Mouse (Mus musculus) forebrain, embryonic 16.5 days (tissue): ENCODE data around the gene Arl16. TPM values are rescaled to one million over a fixed set of nuclear protein-coding genes. Genes with fewer than 3 reads are reported as not detected.
A peak's percentile ranks its signal among the peaks of the same experiment; 100 is the strongest.

ENCODE experiments used
- ATAC-seq: fragments of 200-750 bp; cut with Nextera tagmentation; 2 replicates; pipeline ENCODE4 v1.8.0; 2017; ENCODE audit warnings: mild to moderate bottlenecking, moderate library complexity
- H3K27ac ChIP-seq: fragments of 300-500 bp; sonication (generic); 2 replicates; pipeline ENCODE4 v1.5.1; 2014; ENCODE audit warnings: low read length, control low read depth
- H3K27me3 ChIP-seq: fragments of 300-500 bp; sonication (generic); replicated peaks from 2 replicates; pipeline ENCODE4 v1.6.1; 2014; ENCODE audit warnings: low read length; ENCODE audit not compliant: control insufficient read depth, insufficient read depth
- H3K36me3 ChIP-seq: fragments of 300-500 bp; sonication (generic); 2 replicates; pipeline ENCODE4 v1.6.1; 2014; ENCODE audit not compliant: control insufficient read depth, insufficient read depth
- H3K4me1 ChIP-seq: fragments of 300-500 bp; sonication (generic); replicated peaks from 2 replicates; pipeline ENCODE4 v1.6.1; 2014; ENCODE audit warnings: low read length; ENCODE audit not compliant: control insufficient read depth, insufficient read depth
- H3K4me2 ChIP-seq: fragments of 300-500 bp; sonication (generic); 2 replicates; pipeline ENCODE4 v1.6.1; 2014; ENCODE audit warnings: mild to moderate bottlenecking, low read length, control low read depth
- H3K4me3 ChIP-seq: fragments of 300-500 bp; sonication (generic); replicated peaks from 2 replicates; pipeline ENCODE4 v1.5.1; 2014; ENCODE audit warnings: mild to moderate bottlenecking, low read length, control low read depth
- H3K9ac ChIP-seq: fragments of 300-500 bp; sonication (generic); replicated peaks from 2 replicates; pipeline ENCODE4 v1.6.1; 2014; ENCODE audit warnings: low read depth, low read length, control low read depth
- H3K9me3 ChIP-seq: fragments of 300-500 bp; sonication (generic); 2 replicates; pipeline ENCODE4 v1.6.1; 2016; ENCODE audit warnings: low read length; ENCODE audit not compliant: control insufficient read depth
- WGBS: fragments of 180-500 bp; shearing (Covaris S2); extraction: QIAGEN DNeasy Blood & Tissue Kit; methylation state at CpG from one replicate; pipeline ENCODE4 v1.1.7; 2014; 5-methylcytosine and 5-hydroxymethylcytosine counted together
- polyA plus RNA-seq: library from polyadenylated mRNA; unstranded; fragments of >200 nt; fragmentation: Nextera tagmentation; extraction: Ambion mirVana; gene quantifications from 2 replicates; pipeline ENCODE4 v1.2.1, GENCODE M21; 2015

Gene Arl16
- polyA plus RNA-seq, 1 experiment from 2014 or later: 56.4 TPM

DNA sequence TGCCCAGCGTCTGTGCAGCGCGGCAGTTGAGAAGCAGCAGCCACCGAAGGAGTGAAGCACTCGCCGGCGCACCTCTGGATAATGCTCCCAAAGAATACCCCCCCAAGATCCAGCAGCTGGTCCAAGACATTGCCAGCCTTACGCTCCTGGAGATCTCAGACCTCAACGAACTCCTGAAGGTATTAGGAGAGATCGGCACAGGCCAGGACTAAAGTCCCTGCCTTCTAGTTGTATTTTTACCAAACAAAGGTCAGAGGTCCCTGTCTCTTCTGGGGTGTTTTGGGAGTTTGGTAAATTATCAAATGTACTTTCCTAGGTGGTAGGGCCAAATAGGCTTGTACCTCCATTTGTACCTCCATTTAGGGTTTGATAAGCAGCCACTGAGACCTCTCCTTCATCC, 17.8 kb upstream of the Arl16 start:
- peak overlapping the region; percentile 90 for H3K4me2 ChIP-seq
- no peak overlapping the region for H3K27ac ChIP-seq
- peak overlapping the region; percentile 87 for H3K9ac ChIP-seq
- H3K4me1 ChIP-seq: peaks cover 19% of the 10 kb centered on the region
- H3K4me3 ChIP-seq: peak overlapping the region; percentile 99
- H3K27me3 ChIP-seq: no peaks in the 10 kb centered on the region
- no peaks in the 10 kb centered on the region for H3K9me3 ChIP-seq
- peaks cover 27% of the 10 kb centered on the region for H3K36me3 ChIP-seq
- ATAC-seq: no peak
- WGBS: 8% methylated on average over 10 of the region's 10 CpGs

DNA sequence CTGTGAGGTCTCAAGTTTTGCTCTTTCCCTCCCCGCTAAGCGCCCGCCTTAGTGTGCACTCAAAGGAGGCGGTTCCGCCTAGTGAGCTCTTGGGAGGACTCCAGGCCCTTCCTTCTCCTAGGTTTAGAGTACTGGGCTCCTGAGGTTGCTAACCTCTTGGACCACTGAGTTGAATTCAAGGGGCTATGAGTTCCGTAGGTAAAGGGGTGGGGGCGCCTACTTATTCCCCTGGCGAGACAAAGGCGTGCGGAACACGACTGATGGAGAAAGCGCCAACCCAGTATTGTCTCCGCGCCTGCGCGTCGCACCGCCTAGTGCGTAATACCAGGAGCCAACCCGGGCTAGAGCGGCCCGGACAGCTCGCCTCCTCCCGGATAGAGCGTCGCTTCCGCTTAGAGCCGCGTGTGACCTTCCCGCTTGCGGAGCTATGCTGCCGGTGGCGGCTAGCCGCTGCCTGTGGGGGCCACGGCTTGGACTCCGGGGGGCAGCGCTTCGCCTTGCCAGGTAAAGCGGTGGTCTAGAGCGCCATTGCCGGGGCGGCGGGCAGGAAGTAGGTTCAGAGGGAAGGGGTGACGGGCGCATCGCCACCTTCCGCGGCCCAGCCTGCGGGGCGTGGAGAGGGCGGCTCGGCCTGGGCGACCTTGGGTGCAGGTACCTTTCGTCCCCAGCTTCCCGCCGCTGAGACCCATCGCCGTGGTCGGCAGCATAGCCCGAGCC, 17.0 kb upstream of the Arl16 start, which contains the start of gene Mrpl12:
Gene Mrpl12, plus strand, starts transcription at position 349 of the 717 bp plus-strand sequence.
- Histone ChIP-seq H3K9me3 (no peaks in the 10 kb centered on the region), H3K36me3 (peaks cover 34% of the 10 kb centered on the region), H3K9ac (peak within 1 kb of the TSS; percentile 87), H3K4me1 (peaks cover 19% of the 10 kb centered on the region), H3K27me3 (no peaks in the 10 kb centered on the region), H3K4me2 (peak within 1 kb of the TSS; percentile 90), H3K4me3 (peak within 1 kb of the TSS; percentile 99), H3K27ac (peak within 1 kb of the TSS; percentile 92)
- ATAC-seq: peak; percentile 98
- WGBS: under 1% methylated on average over 55 of the region's 60 CpGs

DNA sequence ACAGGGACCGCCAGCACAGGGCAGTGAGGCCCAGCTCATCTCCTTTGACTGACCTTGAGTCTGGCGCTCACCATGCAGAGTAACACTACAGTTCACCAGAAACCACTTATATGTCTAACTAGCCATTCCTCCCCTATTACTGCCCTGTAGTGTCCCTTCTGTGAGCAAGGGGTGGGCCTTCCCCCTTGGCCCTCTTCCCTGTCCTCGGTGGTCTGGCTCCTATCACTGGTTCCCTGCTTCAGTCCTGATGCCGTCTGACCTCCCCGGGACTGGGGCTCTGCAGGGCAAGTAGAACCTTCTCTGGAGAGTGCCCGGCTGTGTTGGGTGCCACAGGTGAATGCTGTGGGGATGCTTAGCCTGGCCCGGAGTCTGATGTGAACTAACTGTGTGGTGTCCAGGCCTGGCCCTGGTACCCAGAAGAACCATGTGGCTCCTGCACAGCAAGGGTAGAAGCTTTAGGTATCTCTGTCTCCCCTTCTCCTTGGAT, 16.1 kb upstream of the Arl16 start:
- peaks cover 42% of the 10 kb centered on the region for H3K36me3 ChIP-seq
- no peaks in the 10 kb centered on the region for H3K27me3 ChIP-seq
- no peak overlapping the region; the same call in 1 of the 2 replicates for H3K4me2 ChIP-seq
- H3K4me1 ChIP-seq: peaks cover 19% of the 10 kb centered on the region
- no peak overlapping the region; the same call in 1 of the 2 replicates for H3K4me3 ChIP-seq
- ATAC-seq: no peak
- no peaks in the 10 kb centered on the region for H3K9me3 ChIP-seq
- peak overlapping the region; percentile 92 for H3K27ac ChIP-seq
- no peak overlapping the region for H3K9ac ChIP-seq
- WGBS: 91% methylated on average over 7 of the region's 7 CpGs

DNA sequence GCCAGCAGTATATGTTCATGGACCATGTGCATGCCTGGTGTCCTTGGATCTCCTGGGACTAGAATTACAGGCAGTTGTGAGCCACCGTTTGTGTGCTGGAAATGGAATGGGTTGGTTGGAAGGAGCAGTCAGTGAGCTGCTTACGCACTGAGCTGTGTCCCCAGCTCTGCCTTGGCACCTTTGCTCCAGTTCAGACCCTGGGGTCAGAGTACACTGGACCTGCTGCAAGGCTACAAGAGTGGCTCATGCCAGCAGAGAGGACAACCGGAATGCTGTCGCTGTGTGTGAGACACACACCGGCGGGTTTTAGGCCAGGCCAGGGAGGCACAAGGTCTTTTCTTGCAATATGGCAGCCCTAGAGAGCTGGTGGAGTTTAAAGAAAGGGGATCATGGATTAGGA, 4.6 kb upstream of the Arl16 start:
- Histone ChIP-seq H3K27me3 (no peaks in the 10 kb centered on the region), H3K27ac (no peak overlapping the region), H3K36me3 (peaks cover 30% of the 10 kb centered on the region), H3K4me2 (no peak overlapping the region), H3K4me3 (no peak overlapping the region), H3K4me1 (peaks cover 11% of the 10 kb centered on the region), H3K9me3 (no peaks in the 10 kb centered on the region), H3K9ac (no peak overlapping the region)
- ATAC-seq: no peak
- WGBS: 92% methylated on average over 6 of the region's 6 CpGs

DNA sequence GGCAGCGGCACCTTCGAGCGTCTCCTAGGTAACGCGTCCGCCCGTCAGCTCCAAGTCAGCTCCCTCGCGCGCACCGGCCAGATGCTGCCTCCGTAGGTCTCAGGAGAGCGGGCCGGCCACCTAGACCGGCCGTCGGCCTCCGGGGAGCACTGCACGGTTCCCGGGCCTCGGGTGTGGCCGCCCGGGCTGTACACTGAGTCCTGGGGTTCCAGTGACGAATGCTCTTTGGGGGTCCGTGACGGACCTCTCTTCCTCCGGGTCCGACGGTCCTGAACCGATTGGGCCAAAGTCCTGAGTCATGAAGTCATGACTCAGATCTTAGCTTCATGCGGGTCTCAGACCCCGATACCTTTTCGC, 307 bp upstream of the Arl16 start:
- Histone ChIP-seq H3K9ac (peak overlapping the region; percentile 92), H3K27ac (peak overlapping the region; percentile 25; the same call in 1 of the 2 replicates), H3K36me3 (peaks cover 20% of the 10 kb centered on the region), H3K4me3 (peak overlapping the region; percentile 99), H3K4me2 (peak overlapping the region; percentile 79), H3K9me3 (no peaks in the 10 kb centered on the region), H3K27me3 (no peaks in the 10 kb centered on the region), H3K4me1 (peaks cover 24% of the 10 kb centered on the region)
- peak; percentile 47 for ATAC-seq
- WGBS: under 1% methylated on average over 33 of the region's 33 CpGs

DNA sequence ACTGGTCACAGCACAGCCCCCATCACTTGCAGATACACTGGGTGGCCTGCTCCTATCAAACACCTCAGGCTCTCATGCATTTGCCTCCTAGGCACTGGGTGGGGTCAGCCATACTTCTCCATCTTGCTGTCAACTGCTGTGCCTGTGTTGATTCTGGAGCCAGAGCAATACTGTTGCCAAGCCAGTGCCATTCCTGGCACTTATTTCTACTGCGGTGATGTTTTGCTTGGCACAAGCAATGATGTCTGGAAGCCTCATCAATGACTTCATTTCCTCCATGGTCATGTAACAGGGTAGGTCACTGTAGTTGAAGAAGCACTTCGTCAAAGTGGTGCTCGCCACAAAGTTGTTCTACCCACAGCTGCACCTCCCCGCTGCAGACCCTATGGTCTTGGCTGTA, 1.9 kb downstream of the Arl16 start:
- H3K4me1 ChIP-seq: peaks cover 24% of the 10 kb centered on the region
- no peak for ATAC-seq
- WGBS: 90% methylated on average over 4 of the region's 4 CpGs
- H3K4me3 ChIP-seq: no peak overlapping the region
- H3K4me2 ChIP-seq: no peak overlapping the region
- no peak overlapping the region for H3K27ac ChIP-seq
- H3K9ac ChIP-seq: no peak overlapping the region
- H3K27me3 ChIP-seq: no peaks in the 10 kb centered on the region
- peaks cover 18% of the 10 kb centered on the region for H3K36me3 ChIP-seq
- H3K9me3 ChIP-seq: no peaks in the 10 kb centered on the region

- no peaks in the 10 kb centered on the region for H3K27me3 ChIP-seq
- H3K4me2 ChIP-seq: no peak overlapping the region
- no peak for ATAC-seq
- 85% methylated on average over 5 of the region's 5 CpGs for WGBS
- H3K4me1 ChIP-seq: peaks cover 26% of the 10 kb centered on the region
- no peaks in the 10 kb centered on the region for H3K9me3 ChIP-seq
- no peak overlapping the region for H3K9ac ChIP-seq
- peaks cover 13% of the 10 kb centered on the region for H3K36me3 ChIP-seq
- H3K27ac ChIP-seq: no peak overlapping the region
- H3K4me3 ChIP-seq: no peak overlapping the region
Measured at GRCm38 (mm10) chr11:120464365-120464764, 3.0 kb downstream of the Arl16 start.

- Histone ChIP-seq H3K4me3 (no peak overlapping the region), H3K9ac (no peak overlapping the region), H3K4me1 (peaks cover 30% of the 10 kb centered on the region), H3K9me3 (no peaks in the 10 kb centered on the region), H3K27ac (no peak overlapping the region), H3K36me3 (peaks cover 13% of the 10 kb centered on the region), H3K27me3 (no peaks in the 10 kb centered on the region), H3K4me2 (no peak overlapping the region)
- ATAC-seq: no peak
- 84% methylated on average over 2 of the region's 2 CpGs for WGBS
Measured at GRCm38 (mm10) chr11:120463536-120463935, 3.9 kb downstream of the Arl16 start.

DNA sequence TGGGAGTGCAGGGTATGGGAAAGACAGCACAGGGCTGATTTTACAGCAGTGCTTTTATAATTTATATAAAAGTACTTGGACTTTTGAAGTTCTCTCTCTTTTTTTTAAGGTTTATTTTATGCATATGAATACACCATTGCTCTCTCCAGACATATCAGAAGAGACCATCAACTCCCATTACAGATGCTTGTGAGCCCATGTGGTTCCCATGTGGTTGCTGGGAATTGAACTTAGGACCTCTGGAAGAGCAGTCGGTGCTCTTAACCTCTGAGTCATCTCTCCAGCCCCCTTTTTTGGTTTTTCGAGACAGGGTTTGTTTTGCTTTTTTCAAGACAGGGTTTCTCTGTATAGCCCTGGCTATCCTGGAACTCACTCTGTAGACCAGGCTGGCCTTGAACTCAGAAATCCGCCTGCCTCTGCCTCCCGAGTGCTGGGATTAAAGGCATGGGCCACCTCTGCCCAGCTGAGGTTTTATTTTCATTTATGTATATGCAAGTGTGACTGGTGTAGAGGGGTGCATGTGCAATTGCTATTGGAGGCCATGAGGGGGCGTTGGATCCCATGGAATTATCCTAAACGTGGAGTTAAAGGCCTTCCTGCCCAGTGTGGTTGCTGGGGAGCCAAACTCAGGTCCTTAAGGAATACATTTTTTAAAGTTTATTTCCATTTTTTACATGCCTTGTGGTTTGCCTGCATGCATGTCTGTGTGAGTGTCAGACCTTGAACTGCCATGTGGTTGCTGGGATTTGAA, 8.4 kb downstream of the Arl16 start:
- Histone ChIP-seq H3K4me1 (peaks cover 22% of the 10 kb centered on the region), H3K27ac (no peak overlapping the region), H3K36me3 (peaks cover 12% of the 10 kb centered on the region), H3K27me3 (no peaks in the 10 kb centered on the region), H3K9ac (peak overlapping the region; percentile 99; the same call in 1 of the 2 replicates), H3K4me2 (peak overlapping the region; percentile 98), H3K4me3 (peak overlapping the region; percentile 97), H3K9me3 (no peaks in the 10 kb centered on the region)
- 69% methylated on average over 6 of the region's 6 CpGs for WGBS
- no peak for ATAC-seq
